Mouse (Mus musculus) layer of hippocampus, postnatal 36 days (tissue): Measurements from ENCODE around the gene Sncb. TPM values are rescaled to one million over a fixed set of nuclear protein-coding genes. Genes with fewer than 3 reads are reported as not detected.

Source experiments
- DNase-seq, 2 experiments: peaks; one replicate each; pipeline ENCODE4 v3.0.0; 2022
- total RNA-seq, 2 experiments: library from RNA; stranded (reverse); gene quantifications; 2 replicates each; pipeline ENCODE4 v1.2.3; 2021

Gene Sncb
- total RNA-seq, 2 experiments from 2014 or later: 602 to 611 TPM

- DNase-seq: no peak
Observed at GRCm38 (mm10) chr13:54783235-54783634, 16.8 kb upstream of the Sncb start.

DNA sequence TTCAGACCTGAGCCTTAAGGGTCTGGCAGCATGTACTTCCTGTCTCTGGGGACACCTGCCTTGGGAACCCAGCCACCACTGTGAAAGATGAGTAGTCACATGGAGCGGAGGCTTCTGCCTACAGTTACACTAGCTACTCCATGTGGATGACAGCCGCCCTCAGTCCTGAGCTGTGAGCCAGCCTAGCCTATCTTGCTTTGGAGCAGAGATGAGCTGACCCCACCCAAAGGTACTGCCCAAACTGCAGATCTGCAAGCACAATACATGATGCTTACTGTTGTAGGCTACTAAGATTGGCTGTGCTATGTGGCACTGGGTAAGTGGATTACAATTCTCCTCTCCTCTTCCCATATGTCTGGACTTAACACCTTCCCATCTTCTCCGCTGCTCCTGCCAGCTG, 14.7 kb upstream of the Sncb start:
- no peak for DNase-seq

DNA sequence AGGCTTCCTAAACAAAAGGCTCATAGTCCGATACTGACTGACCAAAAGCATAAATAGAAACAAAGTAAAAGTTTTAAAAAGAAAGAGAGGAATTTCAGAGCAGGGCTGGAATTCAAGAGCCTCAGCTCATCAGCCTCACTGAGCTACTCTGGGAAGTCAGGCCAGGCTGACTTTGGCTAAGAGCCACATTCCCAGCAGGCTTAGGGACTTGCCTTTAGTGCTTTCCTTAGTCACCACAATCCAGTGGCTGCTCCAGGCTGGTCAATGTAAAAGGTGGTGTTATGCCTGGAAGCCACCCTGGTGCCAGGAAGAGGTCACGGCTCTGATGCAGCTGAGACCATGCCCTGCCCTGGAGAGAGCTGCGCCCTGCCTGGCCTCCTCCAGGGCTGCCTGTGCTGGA, 14.2 kb upstream of the Sncb start:
- no peak for DNase-seq

DNA sequence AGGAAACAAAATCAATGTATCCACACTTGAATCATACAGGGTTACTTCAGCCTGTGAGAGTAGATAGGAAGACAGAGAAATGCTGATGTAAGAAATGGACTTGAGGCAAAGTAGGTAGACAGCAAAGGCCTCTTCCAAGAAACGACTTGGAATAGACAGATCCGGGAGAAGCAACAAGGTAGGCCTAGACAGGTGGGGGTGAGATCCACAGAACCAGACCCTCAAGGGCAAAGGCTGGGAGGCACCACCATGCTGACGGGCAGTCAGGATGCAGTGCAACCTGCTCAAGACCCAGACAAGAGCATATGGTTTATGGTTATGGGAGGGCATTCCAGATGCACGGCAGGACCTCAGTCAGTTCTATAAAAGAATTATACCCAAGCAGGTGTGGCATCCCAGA, 617 bp upstream of the Sncb start:
- no peak for DNase-seq

DNA sequence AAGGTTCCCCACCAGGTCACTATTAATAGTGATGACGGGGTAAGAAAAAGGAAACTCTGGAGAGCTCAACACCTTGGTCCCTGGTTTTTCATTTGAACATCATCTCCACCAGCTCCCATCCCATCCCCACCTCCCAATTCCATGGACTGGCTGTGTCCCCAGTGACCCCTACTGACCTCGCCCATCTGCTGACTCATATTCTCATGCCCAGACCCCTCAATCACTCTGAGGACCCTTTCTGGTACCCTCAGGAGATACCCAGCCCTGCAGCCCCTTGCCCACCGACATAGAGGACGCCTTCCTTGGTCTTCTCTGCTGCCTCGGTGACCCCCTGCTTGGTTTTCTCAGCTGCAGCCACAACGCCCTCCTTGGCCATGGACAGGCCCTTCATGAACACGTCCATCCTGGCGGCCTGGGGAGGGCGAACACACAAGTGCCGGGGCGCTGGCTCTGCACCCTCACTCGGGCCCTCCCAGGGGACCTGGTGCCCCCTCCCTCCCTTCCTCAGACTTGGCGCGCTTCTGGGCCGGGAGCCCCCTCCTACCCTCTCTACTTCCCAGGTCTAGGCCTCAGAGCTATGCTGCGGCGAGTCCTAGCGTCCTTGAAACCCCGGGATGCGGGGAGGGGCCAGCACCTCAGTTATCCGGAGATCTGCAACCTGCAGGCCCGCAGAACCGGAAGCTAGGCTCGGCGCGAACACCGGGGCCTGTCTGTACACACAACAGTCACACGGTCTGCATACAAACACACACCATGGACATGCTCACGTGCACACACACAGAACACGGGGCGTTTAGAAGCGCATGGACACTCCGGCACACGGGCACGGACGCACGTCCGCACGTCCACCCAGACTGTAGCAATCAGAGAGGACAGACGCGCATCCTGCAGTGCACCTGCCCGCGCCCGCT, 859 bp downstream of the Sncb start:
- DNase-seq: no peak

- no peak for DNase-seq
Observed at GRCm38 (mm10) chr13:54760906-54761305, 5.5 kb downstream of the Sncb start.

GRCm38 (mm10) chr13:54760164-54760795, 6.1 kb downstream of the Sncb start:
- DNase-seq: peak; percentile 79 to 80

GRCm38 (mm10) chr13:54759496-54759895, 6.9 kb downstream of the Sncb start:
- DNase-seq: no peak

DNA sequence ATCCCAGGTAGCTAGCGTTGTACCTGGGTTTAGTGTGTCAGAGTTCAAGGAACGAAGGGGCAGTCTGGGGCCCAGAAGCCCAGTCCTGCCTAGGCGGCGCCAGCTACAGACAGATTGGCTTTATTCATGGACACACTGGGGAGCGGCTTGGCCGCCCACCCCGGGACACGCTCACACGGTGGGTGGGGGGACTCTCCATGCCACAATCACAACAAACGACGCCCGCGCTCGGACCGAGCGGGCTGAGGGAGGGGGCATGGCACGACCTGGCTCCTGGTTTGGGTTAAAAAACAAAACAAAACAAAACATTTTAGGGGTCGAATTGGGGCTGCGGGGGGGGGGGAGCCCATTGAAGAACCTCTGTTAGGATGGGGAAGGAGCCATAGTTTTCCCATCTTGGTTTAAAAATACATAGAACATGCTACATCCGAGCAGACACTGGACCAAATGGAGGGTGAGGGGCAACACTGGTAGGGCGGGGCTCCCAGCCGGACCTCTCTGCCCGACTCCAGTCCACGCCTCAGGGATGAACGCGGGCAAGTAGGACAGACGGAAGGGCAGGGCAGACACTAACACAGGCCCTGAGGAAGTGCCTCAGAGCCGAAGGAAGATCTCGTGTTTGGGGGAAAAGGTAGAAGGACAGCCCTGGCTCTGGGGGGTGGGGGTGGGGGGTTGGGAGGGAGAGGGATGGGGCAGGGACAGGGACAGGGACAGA, 7.5 kb downstream of the Sncb start:
- no peak for DNase-seq

- DNase-seq: peak; percentile 85 to 90
Observed at GRCm38 (mm10) chr13:54758045-54758755, 8.2 kb downstream of the Sncb start.

GRCm38 (mm10) chr13:54757093-54757830, 9.1 kb downstream of the Sncb start:
- DNase-seq: no peak

DNA sequence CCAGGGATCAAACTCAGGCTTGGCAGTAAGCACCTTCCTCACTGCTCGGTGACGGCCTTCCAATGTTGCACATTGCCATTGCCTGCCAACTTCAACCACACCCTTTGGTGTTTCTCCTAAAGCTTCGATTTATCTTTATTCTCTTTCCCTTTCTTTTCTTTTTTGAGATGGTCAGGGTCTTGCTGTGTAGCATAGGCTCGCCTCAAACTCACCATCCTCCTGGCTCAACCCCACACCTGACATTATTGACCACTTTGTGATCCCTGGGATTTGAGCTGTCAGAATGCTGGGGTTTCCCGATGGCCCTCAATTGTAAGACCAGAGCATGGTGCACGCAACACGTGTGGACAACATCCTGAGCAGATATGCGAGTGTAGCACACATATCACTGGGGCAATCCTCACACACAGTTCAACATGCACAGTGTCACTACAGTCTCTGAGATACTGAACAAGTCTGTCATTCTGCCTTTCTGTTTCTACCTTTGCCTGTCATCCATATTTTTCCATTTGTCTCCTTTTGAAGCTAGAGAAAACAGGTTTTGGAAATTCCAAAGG, 10.2 kb downstream of the Sncb start:
- DNase-seq: no peak

- DNase-seq: peak in 1 of 2 experiments; percentile 65
Observed at GRCm38 (mm10) chr13:54755201-54755830, 11.1 kb downstream of the Sncb start.

DNA sequence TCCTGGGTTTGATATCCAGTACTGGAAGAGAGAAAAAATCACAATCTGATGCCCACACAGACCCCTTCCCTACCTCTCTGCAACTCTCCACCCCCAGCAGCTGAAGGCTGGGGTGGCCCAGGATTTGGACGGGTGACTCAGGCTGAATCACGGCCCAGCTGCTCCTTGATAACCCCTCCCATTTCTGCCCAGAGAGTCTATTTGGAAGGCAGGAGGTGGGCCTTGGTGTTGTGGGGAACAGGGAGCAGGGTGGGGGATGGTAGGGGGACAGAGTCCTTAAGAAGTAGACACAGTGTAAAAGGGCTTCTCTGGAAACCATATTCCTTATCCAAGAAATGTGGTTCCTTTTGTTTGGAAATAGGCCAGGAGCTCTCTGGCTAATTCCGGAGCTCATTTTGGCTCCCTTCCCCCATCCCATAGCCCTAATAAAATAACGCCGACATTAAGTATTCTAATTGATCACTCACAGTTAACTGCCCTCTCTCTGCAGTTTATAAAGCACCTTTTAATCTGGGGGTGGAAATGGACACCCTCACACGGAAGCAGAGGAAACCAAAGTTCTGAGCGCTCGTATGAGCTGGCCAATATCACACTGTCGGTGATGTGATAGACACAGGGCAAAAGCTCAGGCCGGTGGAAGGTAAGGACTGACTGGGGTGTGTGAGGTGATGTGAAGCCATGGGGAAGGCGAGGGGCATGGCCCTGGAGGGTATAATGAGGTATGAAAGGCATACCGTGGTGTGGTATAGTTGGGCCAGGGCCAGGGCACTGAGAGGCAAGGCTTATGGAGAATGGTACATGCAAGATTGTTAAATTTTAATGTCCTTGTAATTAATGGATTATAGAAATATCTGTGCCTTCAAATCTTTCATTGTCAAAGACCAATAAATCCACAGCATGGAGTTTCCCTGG, 12.0 kb downstream of the Sncb start:
- DNase-seq: no peak

DNA sequence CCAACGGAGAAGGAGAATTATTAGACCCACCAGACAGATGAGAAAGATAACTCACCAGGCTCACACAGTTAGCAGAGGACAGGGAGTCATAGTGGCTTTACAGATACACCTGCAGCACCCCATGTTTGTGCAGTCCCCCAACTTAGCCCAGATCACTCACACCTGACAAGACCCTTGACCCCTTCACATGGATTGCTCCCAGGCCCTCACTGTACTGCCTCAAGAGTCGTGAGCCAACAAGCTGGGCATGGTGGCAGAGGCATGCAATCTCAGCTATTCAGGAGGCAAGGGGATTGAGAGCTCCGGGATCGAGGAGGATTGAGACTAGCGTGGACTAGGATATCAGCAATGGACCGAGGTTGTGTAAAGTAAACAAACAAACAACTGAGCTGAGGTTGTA, 12.7 kb downstream of the Sncb start:
- no peak for DNase-seq

- DNase-seq: peak; percentile 87 to 90
Observed at GRCm38 (mm10) chr13:54752656-54753055, 13.7 kb downstream of the Sncb start.

GRCm38 (mm10) chr13:54750699-54751098, 15.7 kb downstream of the Sncb start:
- no peak for DNase-seq

DNA sequence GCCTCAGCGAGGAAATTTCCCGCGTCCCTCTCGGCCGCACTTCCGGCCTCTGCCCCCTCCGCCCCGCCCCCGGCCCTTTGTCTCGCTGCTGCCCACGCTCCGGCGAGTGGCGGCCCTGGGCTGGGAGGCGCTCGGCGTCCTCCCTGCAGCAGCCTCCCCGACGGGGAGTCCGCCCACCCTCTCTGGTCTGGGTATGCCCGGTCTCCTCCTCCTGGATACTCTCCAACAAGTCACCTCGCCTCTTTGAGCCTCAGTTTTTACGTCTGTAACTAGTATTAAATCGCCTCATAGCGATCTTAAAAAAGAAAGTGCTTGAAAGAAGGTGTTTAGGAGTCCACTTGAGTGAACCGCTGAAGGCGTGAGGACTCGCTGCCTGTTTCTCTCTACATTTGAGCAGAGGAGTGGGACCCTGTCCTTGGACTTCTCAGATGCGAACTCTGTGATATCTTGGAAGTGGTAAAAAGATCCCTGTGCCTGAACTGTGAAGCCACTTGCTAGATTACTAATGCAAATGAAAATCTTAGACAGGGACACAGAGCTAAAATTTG, 16.5 kb downstream of the Sncb start, which contains the start of gene Gprin1:
Gene Gprin1 (minus strand): TSS at position 11 of the 548 bp plus-strand sequence.
- DNase-seq: no peak
